Mouse (Mus musculus): ENCODE measurements around the gene Trim28. TPM values are rescaled to one million over a fixed set of nuclear protein-coding genes. Genes with fewer than 3 reads are reported as not detected.
"Not testable (repeated sequence)": the region's sequence is repeated elsewhere in the genome, so short reads cannot be mapped to it uniquely, and the experiment has no call there.

Gene Trim28
- total RNA-seq, 2 experiments from 2014 or later = 137 to 207 TPM

GRCm38 (mm10) chr7:13056913-13057700 lies 58.2 kb downstream of the Trim28 start:
- ATAC-seq (ENCODE audit: poor library complexity, severe bottlenecking) = no peak

DNA sequence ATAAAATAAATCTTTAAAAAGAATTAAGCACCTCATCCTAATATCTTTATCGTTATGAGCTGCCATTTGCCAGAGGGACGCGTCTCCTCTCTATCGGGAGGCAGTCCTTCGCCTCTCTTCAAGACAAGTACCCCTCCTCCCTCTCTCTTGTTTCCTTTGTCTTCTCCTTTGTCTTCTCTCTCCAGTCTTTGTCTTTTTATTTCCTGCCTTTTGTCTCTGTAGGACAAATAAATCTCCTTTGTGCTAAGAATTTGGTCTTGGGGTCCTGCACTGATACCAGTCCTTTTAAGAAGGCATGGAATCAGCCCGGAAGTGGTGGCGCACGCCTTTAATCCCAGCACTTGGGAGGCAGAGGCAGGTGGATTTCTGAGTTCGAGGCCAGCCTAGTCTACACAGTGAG lies 60.6 kb downstream of the Trim28 start:
- ATAC-seq (ENCODE audit: poor library complexity, severe bottlenecking) = no peak

DNA sequence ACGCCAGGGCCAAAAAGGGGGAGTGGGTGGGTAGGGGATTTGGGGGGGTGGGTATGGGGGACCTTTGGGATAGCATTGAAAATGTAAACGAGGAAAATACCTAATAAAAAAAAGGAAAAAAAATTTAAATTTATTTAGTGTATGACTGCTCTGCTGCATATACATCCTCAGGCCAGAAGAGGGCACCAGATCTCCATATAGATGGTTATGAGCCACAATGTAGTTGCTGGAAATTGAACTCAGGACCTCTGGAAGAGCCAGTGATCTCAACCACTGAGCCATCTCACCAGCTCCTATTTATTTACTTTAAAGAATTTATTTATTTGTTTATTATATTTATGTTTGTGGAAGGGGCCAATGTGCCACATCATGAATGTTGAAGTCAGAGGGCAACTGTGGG lies 64.5 kb downstream of the Trim28 start:
- not testable (repeated sequence) for ATAC-seq (ENCODE audit: poor library complexity, severe bottlenecking)

DNA sequence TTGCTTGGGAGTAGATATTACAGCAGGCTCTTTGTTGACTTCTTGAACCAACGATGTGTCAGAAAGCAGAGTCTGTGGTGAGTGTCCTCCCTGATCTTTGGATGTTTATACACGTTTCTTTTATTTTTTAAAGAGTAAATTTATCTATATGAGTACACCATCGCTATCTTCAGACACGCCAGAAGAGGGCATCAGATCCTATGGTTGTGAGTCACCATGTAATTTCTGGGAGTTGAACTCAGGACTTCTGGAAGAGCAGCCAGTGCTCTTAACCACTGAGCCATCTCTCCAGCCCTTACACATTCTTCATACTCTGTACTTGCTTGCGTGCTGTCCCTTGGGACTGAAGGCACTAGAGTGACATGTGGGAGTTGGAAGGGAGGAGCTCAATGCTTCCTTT lies 73.4 kb downstream of the Trim28 start:
- no peak for ATAC-seq (ENCODE audit: poor library complexity, severe bottlenecking)

Other genes with a start within 250 kb of the Trim28 start
- 0.27 TPM in 1 of 2 replicates, not detected in the other for gene Zscan18, start 195.5 kb upstream of the Trim28 start, total RNA-seq (2015)
- 0.04 and 0.12 TPM in 2 replicates for gene Zscan18, start 195.5 kb upstream of the Trim28 start, total RNA-seq (2017)
- gene Zfp329, start 180.3 kb upstream of the Trim28 start, total RNA-seq (2015) = 5.8 and 6.5 TPM in 2 replicates
- 8.6 and 9.3 TPM in 2 replicates for gene Zfp329, start 180.3 kb upstream of the Trim28 start, total RNA-seq (2017)
- 24.6 and 25.9 TPM in 2 replicates for gene Zfp110, start 164.4 kb upstream of the Trim28 start, total RNA-seq (2015)
- gene Zfp110, start 164.4 kb upstream of the Trim28 start, total RNA-seq (2017) = 33.6 and 38.8 TPM in 2 replicates
- 3.5 and 4.8 TPM in 2 replicates for gene Zfp128, start 117.9 kb upstream of the Trim28 start, total RNA-seq (2015)
- gene Zfp128, start 117.9 kb upstream of the Trim28 start, total RNA-seq (2017) = 3.6 and 5.2 TPM in 2 replicates
- gene Zscan22, start 101.3 kb upstream of the Trim28 start, total RNA-seq (2015) = 6.6 and 7.5 TPM in 2 replicates
- gene Zscan22, start 101.3 kb upstream of the Trim28 start, total RNA-seq (2017) = 3.1 and 3.3 TPM in 2 replicates
- gene Rps5, start 76.8 kb upstream of the Trim28 start, total RNA-seq (2015) = 1,879 and 1,910 TPM in 2 replicates
- gene Rps5, start 76.8 kb upstream of the Trim28 start, total RNA-seq (2017) = 1,118 and 1,375 TPM in 2 replicates
- gene Rnf225, start 71.7 kb upstream of the Trim28 start, total RNA-seq (2015) = 0.07 and 0.14 TPM in 2 replicates
- 0.04 and 0.15 TPM in 2 replicates for gene Rnf225, start 71.7 kb upstream of the Trim28 start, total RNA-seq (2017)
- 2.3 and 2.4 TPM in 2 replicates for gene Zfp324, start 33.3 kb upstream of the Trim28 start, total RNA-seq (2015)
- gene Zfp324, start 33.3 kb upstream of the Trim28 start, total RNA-seq (2017) = 4.7 and 5.1 TPM in 2 replicates
- 1.7 and 1.8 TPM in 2 replicates for gene Zfp446, start 21.3 kb upstream of the Trim28 start, total RNA-seq (2015)
- 0.92 and 2.2 TPM in 2 replicates for gene Zfp446, start 21.3 kb upstream of the Trim28 start, total RNA-seq (2017)
- gene Slc27a5, start 922 bp upstream of the Trim28 start, total RNA-seq (2015) = not detected in 2 replicates
- gene Slc27a5, start 922 bp upstream of the Trim28 start, total RNA-seq (2017) = not detected in 2 replicates
- 7.4 and 11.0 TPM in 2 replicates for gene Zbtb45, start 10.9 kb downstream of the Trim28 start, total RNA-seq (2015)
- gene Zbtb45, start 10.9 kb downstream of the Trim28 start, total RNA-seq (2017) = 6.6 and 9.5 TPM in 2 replicates
- 239 and 269 TPM in 2 replicates for gene Chmp2a, start 35.7 kb downstream of the Trim28 start, total RNA-seq (2015)
- 272 and 348 TPM in 2 replicates for gene Chmp2a, start 35.7 kb downstream of the Trim28 start, total RNA-seq (2017)
- 92.1 and 97.9 TPM in 2 replicates for gene Ube2m, start 39.2 kb downstream of the Trim28 start, total RNA-seq (2015)
- 86.1 and 101 TPM in 2 replicates for gene Ube2m, start 39.2 kb downstream of the Trim28 start, total RNA-seq (2017)
- gene Mzf1, start 55.6 kb downstream of the Trim28 start, total RNA-seq (2015) = 0.16 and 0.52 TPM in 2 replicates
- gene Mzf1, start 55.6 kb downstream of the Trim28 start, total RNA-seq (2017) = 0.29 and 0.45 TPM in 2 replicates
- not detected in 2 replicates for gene Vmn1r85, start 96.1 kb downstream of the Trim28 start, total RNA-seq (2015)
- not detected in 2 replicates for gene Vmn1r85, start 96.1 kb downstream of the Trim28 start, total RNA-seq (2017)
- not detected in 2 replicates for gene Vmn1r86, start 120.8 kb downstream of the Trim28 start, total RNA-seq (2015)
- gene Vmn1r86, start 120.8 kb downstream of the Trim28 start, total RNA-seq (2017) = not detected in 2 replicates
- gene Vmn1r87, start 141.0 kb downstream of the Trim28 start, total RNA-seq (2015) = not detected in 2 replicates
- gene Vmn1r87, start 141.0 kb downstream of the Trim28 start, total RNA-seq (2017) = not detected in 2 replicates
- gene Vmn1r88, start 160.5 kb downstream of the Trim28 start, total RNA-seq (2015) = not detected in 2 replicates
- not detected in 2 replicates for gene Vmn1r88, start 160.5 kb downstream of the Trim28 start, total RNA-seq (2017)
- not detected in 2 replicates for gene Vmn1r89, start 213.9 kb downstream of the Trim28 start, total RNA-seq (2015)
- not detected in 2 replicates for gene Vmn1r89, start 213.9 kb downstream of the Trim28 start, total RNA-seq (2017)

All from megakaryocyte, adult 5-6 weeks (primary cell).